Mouse (Mus musculus) embryonic facial prominence, embryonic 12.5 days (tissue): Measurements from ENCODE around the gene Plb1. TPM values are rescaled to one million over a fixed set of nuclear protein-coding genes. Genes with fewer than 3 reads are reported as not detected.

Source experiments
- ATAC-seq: fragments of 200-750 bp; cut with Nextera tagmentation; 2 replicates; pipeline ENCODE4 v1.8.0; 2017; ENCODE audit not compliant: insufficient number of reproducible peaks, insufficient read depth, low FRiP score, low TSS enrichment
- H3K27ac ChIP-seq: fragments of 300-500 bp; sonication (generic); 2 replicates; pipeline ENCODE4 v1.5.1; 2016; ENCODE audit warnings: mild to moderate bottlenecking
- H3K27me3 ChIP-seq: fragments of 300-500 bp; sonication (generic); 2 replicates; pipeline ENCODE4 v1.6.1; 2016; ENCODE audit warnings: mild to moderate bottlenecking, moderate library complexity
- H3K36me3 ChIP-seq: fragments of 300-500 bp; sonication (generic); 2 replicates; pipeline ENCODE4 v1.6.1; 2016; ENCODE audit warnings: mild to moderate bottlenecking
- H3K4me1 ChIP-seq: fragments of 300-500 bp; sonication (generic); 2 replicates; pipeline ENCODE4 v1.6.1; 2016
- H3K4me2 ChIP-seq: fragments of 300-500 bp; sonication (generic); replicated peaks from 2 replicates; pipeline ENCODE4 v1.6.1; 2016; ENCODE audit warnings: mild to moderate bottlenecking, moderate library complexity
- H3K4me3 ChIP-seq: fragments of 300-500 bp; sonication (generic); 2 replicates; pipeline ENCODE4 v1.5.1; 2016; ENCODE audit warnings: mild to moderate bottlenecking
- H3K9ac ChIP-seq: fragments of 300-500 bp; sonication (generic); 2 replicates; pipeline ENCODE4 v1.6.1; 2016; ENCODE audit warnings: mild to moderate bottlenecking, moderate library complexity
- H3K9me3 ChIP-seq: fragments of 300-500 bp; sonication (generic); 2 replicates; pipeline ENCODE4 v1.6.1; 2016; ENCODE audit warnings: mild to moderate bottlenecking, moderate library complexity
- WGBS: fragments of 180-500 bp; shearing (Covaris S2); methylation state at CpG from one replicate; pipeline ENCODE4 v1.1.7; 2016; 5-methylcytosine and 5-hydroxymethylcytosine counted together
- polyA plus RNA-seq: library from polyadenylated mRNA; unstranded; fragments of >200 nt; fragmentation: Nextera tagmentation; extraction: Ambion mirVana; gene quantifications from 2 replicates; pipeline ENCODE4 v1.2.1, GENCODE M21; 2016

Gene Plb1
- polyA plus RNA-seq, 1 experiment from 2014 or later: 0.22 TPM

GRCm38 (mm10) chr5:32206726-32207125, 25.8 kb upstream of the Plb1 start:
- Histone ChIP-seq H3K27ac (no peak overlapping the region), H3K4me2 (no peak overlapping the region), H3K9ac (no peak overlapping the region), H3K4me3 (no peak overlapping the region), H3K9me3 (no peaks in the 10 kb centered on the region), H3K36me3 (no peaks in the 10 kb centered on the region), H3K4me1 (no peaks in the 10 kb centered on the region), H3K27me3 (no peaks in the 10 kb centered on the region)
- WGBS: 70% methylated on average over 2 of the region's 2 CpGs
- no peak for ATAC-seq

- Histone ChIP-seq H3K4me3 (no peak overlapping the region), H3K27me3 (no peaks in the 10 kb centered on the region), H3K4me2 (no peak overlapping the region), H3K9ac (no peak overlapping the region), H3K4me1 (no peaks in the 10 kb centered on the region), H3K36me3 (no peaks in the 10 kb centered on the region), H3K9me3 (no peaks in the 10 kb centered on the region), H3K27ac (no peak overlapping the region)
- no peak for ATAC-seq
- WGBS: 74% methylated on average over 8 of the region's 8 CpGs
Measured at GRCm38 (mm10) chr5:32208460-32208859, 24.0 kb upstream of the Plb1 start.

GRCm38 (mm10) chr5:32211011-32211410, 21.5 kb upstream of the Plb1 start:
- no peak overlapping the region for H3K9ac ChIP-seq
- H3K36me3 ChIP-seq: no peaks in the 10 kb centered on the region
- H3K27me3 ChIP-seq: no peaks in the 10 kb centered on the region
- no peaks in the 10 kb centered on the region for H3K4me1 ChIP-seq
- no peak overlapping the region for H3K4me2 ChIP-seq
- H3K4me3 ChIP-seq: no peak overlapping the region
- no peaks in the 10 kb centered on the region for H3K9me3 ChIP-seq
- ATAC-seq: no peak
- WGBS: 42% methylated on average over 2 of the region's 2 CpGs
- no peak overlapping the region for H3K27ac ChIP-seq

- ATAC-seq: no peak
- Histone ChIP-seq H3K4me2 (no peak overlapping the region), H3K27ac (no peak overlapping the region), H3K4me1 (no peaks in the 10 kb centered on the region), H3K27me3 (no peaks in the 10 kb centered on the region), H3K9ac (no peak overlapping the region), H3K9me3 (no peaks in the 10 kb centered on the region), H3K4me3 (no peak overlapping the region), H3K36me3 (no peaks in the 10 kb centered on the region)
- WGBS: 41% methylated on average over 4 of the region's 4 CpGs
Measured at GRCm38 (mm10) chr5:32213746-32214145, 18.8 kb upstream of the Plb1 start.

GRCm38 (mm10) chr5:32215510-32215909, 17.0 kb upstream of the Plb1 start:
- 74% methylated on average over 10 of the region's 10 CpGs for WGBS
- Histone ChIP-seq H3K9ac (no peak overlapping the region), H3K27me3 (no peaks in the 10 kb centered on the region), H3K9me3 (no peaks in the 10 kb centered on the region), H3K27ac (no peak overlapping the region), H3K4me2 (no peak overlapping the region), H3K4me3 (no peak overlapping the region), H3K36me3 (no peaks in the 10 kb centered on the region), H3K4me1 (no peaks in the 10 kb centered on the region)
- ATAC-seq: no peak

- no peaks in the 10 kb centered on the region for H3K4me1 ChIP-seq
- no peaks in the 10 kb centered on the region for H3K9me3 ChIP-seq
- 79% methylated on average over 4 of the region's 4 CpGs for WGBS
- no peak overlapping the region for H3K9ac ChIP-seq
- no peaks in the 10 kb centered on the region for H3K36me3 ChIP-seq
- H3K27ac ChIP-seq: no peak overlapping the region
- H3K4me2 ChIP-seq: no peak overlapping the region
- no peak overlapping the region for H3K4me3 ChIP-seq
- ATAC-seq: no peak
- no peaks in the 10 kb centered on the region for H3K27me3 ChIP-seq
Measured at GRCm38 (mm10) chr5:32216465-32216864, 16.0 kb upstream of the Plb1 start.

- no peaks in the 10 kb centered on the region for H3K36me3 ChIP-seq
- no peak overlapping the region for H3K4me3 ChIP-seq
- no peaks in the 10 kb centered on the region for H3K9me3 ChIP-seq
- H3K4me2 ChIP-seq: no peak overlapping the region
- no peak for ATAC-seq
- H3K4me1 ChIP-seq: no peaks in the 10 kb centered on the region
- H3K27me3 ChIP-seq: no peaks in the 10 kb centered on the region
- WGBS: 84% methylated on average over 8 of the region's 8 CpGs
- H3K27ac ChIP-seq: no peak overlapping the region
- H3K9ac ChIP-seq: no peak overlapping the region
Measured at GRCm38 (mm10) chr5:32217477-32217876, 15.0 kb upstream of the Plb1 start.

- H3K4me1 ChIP-seq: no peaks in the 10 kb centered on the region
- 42% methylated on average over 4 of the region's 4 CpGs for WGBS
- no peak overlapping the region for H3K4me3 ChIP-seq
- H3K36me3 ChIP-seq: no peaks in the 10 kb centered on the region
- no peaks in the 10 kb centered on the region for H3K27me3 ChIP-seq
- H3K27ac ChIP-seq: no peak overlapping the region
- ATAC-seq: no peak
- no peak overlapping the region for H3K4me2 ChIP-seq
- H3K9me3 ChIP-seq: no peaks in the 10 kb centered on the region
- H3K9ac ChIP-seq: no peak overlapping the region
Measured at GRCm38 (mm10) chr5:32230372-32230771, 2.1 kb upstream of the Plb1 start.

GRCm38 (mm10) chr5:32239337-32239736, 6.8 kb downstream of the Plb1 start:
- no peak overlapping the region for H3K27ac ChIP-seq
- no peak overlapping the region for H3K4me3 ChIP-seq
- H3K9ac ChIP-seq: no peak overlapping the region
- WGBS: 84% methylated on average over 2 of the region's 2 CpGs
- no peaks in the 10 kb centered on the region for H3K9me3 ChIP-seq
- H3K4me1 ChIP-seq: no peaks in the 10 kb centered on the region
- no peak overlapping the region for H3K4me2 ChIP-seq
- no peaks in the 10 kb centered on the region for H3K27me3 ChIP-seq
- no peaks in the 10 kb centered on the region for H3K36me3 ChIP-seq
- ATAC-seq: no peak

- no peaks in the 10 kb centered on the region for H3K27me3 ChIP-seq
- no peak overlapping the region for H3K4me2 ChIP-seq
- no peaks in the 10 kb centered on the region for H3K36me3 ChIP-seq
- no peaks in the 10 kb centered on the region for H3K4me1 ChIP-seq
- ATAC-seq: no peak
- no peaks in the 10 kb centered on the region for H3K9me3 ChIP-seq
- no peak overlapping the region for H3K4me3 ChIP-seq
- no peak overlapping the region for H3K27ac ChIP-seq
- no peak overlapping the region for H3K9ac ChIP-seq
- 69% methylated on average over 2 of the region's 2 CpGs for WGBS
Measured at GRCm38 (mm10) chr5:32240741-32241140, 8.2 kb downstream of the Plb1 start.

GRCm38 (mm10) chr5:32243286-32243885, 10.9 kb downstream of the Plb1 start:
- no peak overlapping the region for H3K27ac ChIP-seq
- H3K27me3 ChIP-seq: no peaks in the 10 kb centered on the region
- H3K4me1 ChIP-seq: no peaks in the 10 kb centered on the region
- H3K4me3 ChIP-seq: no peak overlapping the region
- no peak overlapping the region for H3K9ac ChIP-seq
- H3K9me3 ChIP-seq: no peaks in the 10 kb centered on the region
- no peaks in the 10 kb centered on the region for H3K36me3 ChIP-seq
- 80% methylated on average over 7 of the region's 7 CpGs for WGBS
- no peak overlapping the region for H3K4me2 ChIP-seq
- no peak for ATAC-seq

GRCm38 (mm10) chr5:32245385-32245784, 12.9 kb downstream of the Plb1 start:
- H3K4me2 ChIP-seq: no peak overlapping the region
- no peak overlapping the region for H3K27ac ChIP-seq
- 92% methylated on average over 3 of the region's 3 CpGs for WGBS
- no peak overlapping the region for H3K4me3 ChIP-seq
- H3K9ac ChIP-seq: no peak overlapping the region
- no peaks in the 10 kb centered on the region for H3K36me3 ChIP-seq
- no peaks in the 10 kb centered on the region for H3K27me3 ChIP-seq
- no peaks in the 10 kb centered on the region for H3K9me3 ChIP-seq
- no peak for ATAC-seq
- peaks cover 5% of the 10 kb centered on the region; the same call in 1 of the 2 replicates for H3K4me1 ChIP-seq

GRCm38 (mm10) chr5:32260751-32261150, 28.2 kb downstream of the Plb1 start:
- no peaks in the 10 kb centered on the region for H3K4me1 ChIP-seq
- no peak for ATAC-seq
- H3K9ac ChIP-seq: no peak overlapping the region
- no peak overlapping the region for H3K27ac ChIP-seq
- WGBS: 57% methylated on average over 5 of the region's 5 CpGs
- no peaks in the 10 kb centered on the region for H3K9me3 ChIP-seq
- H3K36me3 ChIP-seq: no peaks in the 10 kb centered on the region
- H3K4me3 ChIP-seq: no peak overlapping the region
- H3K4me2 ChIP-seq: no peak overlapping the region
- no peaks in the 10 kb centered on the region for H3K27me3 ChIP-seq
